Mouse (Mus musculus): ENCODE measurements around the gene Tnfrsf21. TPM values are rescaled to one million over a fixed set of nuclear protein-coding genes. Genes with fewer than 3 reads are reported as not detected.

The Tnfrsf21 gene
- total RNA-seq, 2 experiments from 2014 or later: 12.3 to 12.8 TPM

- DNase-seq: no peak
Observed at GRCm38 (mm10) chr17:43133106-43133505, 116.8 kb downstream of the Tnfrsf21 start.

GRCm38 (mm10) chr17:43134991-43135390, 118.6 kb downstream of the Tnfrsf21 start:
- DNase-seq: no peak

- DNase-seq: no peak
Observed at GRCm38 (mm10) chr17:43135398-43136265, 119.3 kb downstream of the Tnfrsf21 start.

DNA sequence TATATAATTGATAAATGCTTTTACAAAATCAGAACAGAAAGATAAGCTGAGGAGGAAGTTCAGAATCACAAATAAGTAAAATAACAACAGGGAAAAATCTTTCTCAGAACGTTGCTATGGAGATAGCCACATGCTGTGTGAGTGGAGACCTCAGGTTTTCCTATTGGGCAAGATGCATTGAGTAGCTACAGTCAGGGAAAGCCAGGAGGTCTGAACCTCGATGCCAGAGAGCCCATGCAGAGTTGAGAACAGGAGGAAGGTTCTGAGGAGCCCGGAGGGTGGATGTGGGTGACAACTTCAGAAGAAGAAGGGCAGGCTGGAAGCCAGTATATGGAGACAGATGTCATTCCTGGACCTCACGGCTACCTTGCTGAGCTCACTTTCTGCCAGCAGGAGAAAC, 120.4 kb downstream of the Tnfrsf21 start:
- no peak for DNase-seq

GRCm38 (mm10) chr17:43137838-43138237, 121.5 kb downstream of the Tnfrsf21 start:
- peak; percentile 18 for DNase-seq

DNA sequence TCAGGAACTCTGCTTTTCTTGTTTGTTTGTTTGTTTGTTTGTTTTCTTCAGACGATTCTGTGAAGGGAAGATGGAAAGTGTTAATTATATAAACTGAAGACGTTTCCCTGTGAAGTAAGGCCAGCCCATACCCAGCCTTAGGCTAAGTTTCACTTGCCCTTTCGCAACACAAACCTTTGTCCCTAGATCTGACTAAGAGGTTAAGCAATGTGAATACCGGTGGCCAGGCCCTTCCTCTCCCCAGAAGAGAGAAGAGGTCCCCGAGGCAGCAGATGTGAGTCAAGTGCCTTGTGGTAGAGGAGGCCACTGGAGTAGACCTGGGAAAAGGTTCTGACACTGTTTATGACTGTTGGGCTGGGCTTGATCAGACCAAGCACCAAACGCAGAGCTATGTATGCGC, 122.0 kb downstream of the Tnfrsf21 start:
- DNase-seq: no peak

Other genes starting within 250 kb of the Tnfrsf21 start
- 10 to 100 TPM; 36.3 to 39.1 TPM for gene Cd2ap, start 139.9 kb upstream of the Tnfrsf21 start, total RNA-seq (2021)